Mouse (Mus musculus) forebrain, embryonic 14.5 days (tissue): Measurements from ENCODE around the gene Esx1. TPM values are rescaled to one million over a fixed set of nuclear protein-coding genes. Genes with fewer than 3 reads are reported as not detected.

Experiments
- polyA plus RNA-seq: library from polyadenylated mRNA; unstranded; fragments of >200 nt; fragmentation: Nextera tagmentation; extraction: Ambion mirVana; gene quantifications from 2 replicates; pipeline ENCODE4 v1.2.1, GENCODE M21; 2014

The Esx1 gene
- polyA plus RNA-seq, 1 experiment from 2014 or later = not detected

Other genes with a start within 250 kb of the Esx1 start
- not detected in 2 replicates for gene H2bfm, start 194.8 kb downstream of the Esx1 start, polyA plus RNA-seq
- 109 and 117 TPM in 2 replicates for gene Tmsb15b2, start 146.6 kb downstream of the Esx1 start, polyA plus RNA-seq
- 10.8 and 11.9 TPM in 2 replicates for gene Tmsb15l, start 145.2 kb downstream of the Esx1 start, polyA plus RNA-seq
- gene Tmsb15b1, start 145.2 kb downstream of the Esx1 start, polyA plus RNA-seq = 51.4 and 61.0 TPM in 2 replicates
- 281 and 313 TPM in 2 replicates for gene Zcchc18, start 128.9 kb downstream of the Esx1 start, polyA plus RNA-seq
- 18.1 and 20.9 TPM in 2 replicates for gene Slc25a53, start 83.8 kb downstream of the Esx1 start, polyA plus RNA-seq
- 6.0 and 7.4 TPM in 2 replicates for gene Fam199x, start 72.5 kb downstream of the Esx1 start, polyA plus RNA-seq